Mouse (Mus musculus) embryonic fibroblast, embryonic 13.5 days (primary cell): Measurements from ENCODE around the gene Olfr671. TPM values are rescaled to one million over a fixed set of nuclear protein-coding genes. Genes with fewer than 3 reads are reported as not detected.
"Not testable (repeated sequence)": the region's sequence is repeated elsewhere in the genome, so short reads cannot be mapped to it uniquely, and the experiment has no call there.

ENCODE experiments used
- H3K27ac ChIP-seq: 2 replicates; pipeline ENCODE4 v1.5.1; 2012; ENCODE audit warnings: low read length, control low read depth, inconsistent platforms; ENCODE audit not compliant: insufficient read depth
- H3K4me1 ChIP-seq: 2 replicates; pipeline ENCODE4 v1.6.1; 2011; ENCODE audit warnings: low read length; ENCODE audit not compliant: control insufficient read depth, insufficient read depth
- H3K4me3 ChIP-seq: 2 replicates; pipeline ENCODE4 v1.5.1; 2011; ENCODE audit warnings: mild to moderate bottlenecking, control low read depth, low read length; ENCODE audit not compliant: insufficient read depth
- CTCF ChIP-seq: IDR thresholded peaks from 2 replicates; pipeline ENCODE4 v1.5.1; 2011; ENCODE audit warnings: mild to moderate bottlenecking, control low read depth, low read length, moderate library complexity, borderline replicate concordance; ENCODE audit not compliant: insufficient read depth
- POLR2A ChIP-seq: IDR thresholded peaks from 2 replicates; pipeline ENCODE4 v1.6.1; 2011; ENCODE audit warnings: low read depth, mild to moderate bottlenecking, control low read depth, low read length, moderate library complexity
- polyA plus RNA-seq: library from polyadenylated mRNA; stranded (reverse); fragments of >200 nt; gene quantifications from 2 replicates; pipeline ENCODE4 v1.2.4, GENCODE M21; 2011; ENCODE audit warnings: low read depth; ENCODE audit not compliant: missing spikeins, insufficient read length

Gene Olfr671
- polyA plus RNA-seq = not detected in 2 replicates

GRCm38 (mm10) chr7:104979026-104979425, at the start of gene Olfr671:
Gene Olfr671, minus strand, starts transcription at chr7:104979126.
- TF ChIP-seq POLR2A (no peak), CTCF (no peak)
- H3K4me3 ChIP-seq = no peak within 1 kb of the TSS
- H3K27ac ChIP-seq = no peak within 1 kb of the TSS
- H3K4me1 ChIP-seq = no peaks in the 10 kb centered on the region

- H3K4me1 ChIP-seq = no peaks in the 10 kb centered on the region
- H3K27ac ChIP-seq = no peak within 1 kb of the TSS
- no peak within 1 kb of the TSS for H3K4me3 ChIP-seq
- no peak for TF ChIP-seq POLR2A
- TF ChIP-seq CTCF = no peak
Observed at GRCm38 (mm10) chr7:105028360-105028759, 49.4 kb upstream of the Olfr671 start, which contains the start of gene Olfr675. Gene Olfr675, minus strand, starts transcription at chr7:105028460.

- TF ChIP-seq POLR2A = no peak
- TF ChIP-seq CTCF = no peak
- H3K4me1 ChIP-seq = no peaks in the 10 kb centered on the region
Observed at GRCm38 (mm10) chr7:105022530-105022929, 43.6 kb upstream of the Olfr671 start.

GRCm38 (mm10) chr7:105001929-105002328, 23.0 kb upstream of the Olfr671 start, which contains the start of gene Olfr672:
Gene Olfr672, minus strand, starts transcription at chr7:105002029.
- Histone ChIP-seq H3K27ac (no peak within 1 kb of the TSS), H3K4me1 (no peaks in the 10 kb centered on the region), H3K4me3 (no peak within 1 kb of the TSS)
- TF ChIP-seq POLR2A (no peak), CTCF (no peak)

More at GRCm38 (mm10) chr7:105022530-105022929, 43.6 kb upstream of the Olfr671 start:
- Histone ChIP-seq H3K27ac (no peak overlapping the region), H3K4me3 (no peak overlapping the region)

- not testable (repeated sequence) for H3K4me3 ChIP-seq, H3K4me1 ChIP-seq, H3K27ac ChIP-seq
Observed at GRCm38 (mm10) chr7:104972507-104972906, 6.4 kb downstream of the Olfr671 start.

GRCm38 (mm10) chr7:104962520-104962919, 16.4 kb downstream of the Olfr671 start, which contains the start of gene Olfr670:
Gene Olfr670, minus strand, starts transcription at chr7:104962620.
- TF ChIP-seq CTCF (no peak), POLR2A (no peak)
- Histone ChIP-seq H3K4me3 (no peak within 1 kb of the TSS), H3K27ac (no peak within 1 kb of the TSS), H3K4me1 (no peaks in the 10 kb centered on the region)

GRCm38 (mm10) chr7:104950234-104950633, 28.7 kb downstream of the Olfr671 start:
- not testable (repeated sequence) for H3K4me3 ChIP-seq, H3K4me1 ChIP-seq, H3K27ac ChIP-seq

- Histone ChIP-seq H3K4me3 (no peak within 1 kb of the TSS), H3K4me1 (no peaks in the 10 kb centered on the region), H3K27ac (no peak within 1 kb of the TSS)
- no peak for TF ChIP-seq POLR2A
- no peak for TF ChIP-seq CTCF
Observed at GRCm38 (mm10) chr7:104933940-104934339, 45.0 kb downstream of the Olfr671 start, which contains the start of gene Olfr669. Gene Olfr669, plus strand, starts transcription at chr7:104934240.

GRCm38 (mm10) chr7:104927957-104928356, 51.0 kb downstream of the Olfr671 start, which contains the start of gene Olfr668:
Gene Olfr668, minus strand, starts transcription at chr7:104928057.
- H3K4me1 ChIP-seq = no peaks in the 10 kb centered on the region
- no peak within 1 kb of the TSS for H3K27ac ChIP-seq
- no peak within 1 kb of the TSS for H3K4me3 ChIP-seq
- TF ChIP-seq CTCF = no peak
- no peak for TF ChIP-seq POLR2A

Other genes with a start within 250 kb of the Olfr671 start
- gene Usp17le, start 201.7 kb downstream of the Olfr671 start, polyA plus RNA-seq = not detected in 2 replicates
- not detected in 2 replicates for gene Usp17lb, start 136.5 kb downstream of the Olfr671 start, polyA plus RNA-seq
- not detected in 2 replicates for gene Usp17la, start 122.1 kb downstream of the Olfr671 start, polyA plus RNA-seq
- gene Olfr665, start 101.1 kb downstream of the Olfr671 start, polyA plus RNA-seq = not detected in 2 replicates
- not detected in 2 replicates for gene Olfr666, start 83.2 kb downstream of the Olfr671 start, polyA plus RNA-seq
- gene Olfr667, start 57.6 kb downstream of the Olfr671 start, polyA plus RNA-seq = not detected in 2 replicates
- not detected in 2 replicates for gene Olfr668, start 51.1 kb downstream of the Olfr671 start, polyA plus RNA-seq
- gene Olfr669, start 44.9 kb downstream of the Olfr671 start, polyA plus RNA-seq = not detected in 2 replicates
- gene Olfr670, start 16.5 kb downstream of the Olfr671 start, polyA plus RNA-seq = not detected in 2 replicates
- gene Olfr672, start 22.9 kb upstream of the Olfr671 start, polyA plus RNA-seq = not detected in 2 replicates
- not detected in 2 replicates for gene Olfr675, start 49.3 kb upstream of the Olfr671 start, polyA plus RNA-seq
- gene Olfr676, start 53.6 kb upstream of the Olfr671 start, polyA plus RNA-seq = not detected in 2 replicates
- gene Olfr677, start 72.2 kb upstream of the Olfr671 start, polyA plus RNA-seq = not detected in 2 replicates
- not detected in 2 replicates for gene Olfr678, start 85.3 kb upstream of the Olfr671 start, polyA plus RNA-seq
- gene Olfr679, start 102.1 kb upstream of the Olfr671 start, polyA plus RNA-seq = not detected in 2 replicates
- not detected in 2 replicates for gene Olfr680-ps1, start 113.7 kb upstream of the Olfr671 start, polyA plus RNA-seq
- not detected in 2 replicates for gene Olfr681, start 137.7 kb upstream of the Olfr671 start, polyA plus RNA-seq
- gene Olfr683, start 167.9 kb upstream of the Olfr671 start, polyA plus RNA-seq = not detected in 2 replicates
- not detected in 2 replicates for gene Olfr684, start 184.5 kb upstream of the Olfr671 start, polyA plus RNA-seq
- not detected in 2 replicates for gene Olfr685, start 206.9 kb upstream of the Olfr671 start, polyA plus RNA-seq
- gene Olfr686, start 228.4 kb upstream of the Olfr671 start, polyA plus RNA-seq = not detected in 2 replicates